Mouse (Mus musculus): Measurements from ENCODE around the gene 5730522E02Rik. TPM values are rescaled to one million over a fixed set of nuclear protein-coding genes. Genes with fewer than 3 reads are reported as not detected.

The 5730522E02Rik gene
- polyA plus RNA-seq, 1 experiment: not detected

- TF ChIP-seq TCF12 (IDR thresholded peaks at IDR 0.05; ENCODE audit: insufficient read depth, poor library complexity, severe bottlenecking): no peak
- TF ChIP-seq POLR2AphosphoS2 (IDR thresholded peaks at IDR 0.05; ENCODE audit: insufficient read length, low read depth): no peak
- TF ChIP-seq MYOG (IDR thresholded peaks at IDR 0.05; ENCODE audit: control insufficient read depth in 1 of 3, insufficient read depth in 1 of 3, insufficient read length in 2 of 3, low read depth in 2 of 3): no peak
- TF ChIP-seq SRF (IDR thresholded peaks at IDR 0.05; ENCODE audit: control insufficient read depth, insufficient read length, low read depth): no peak
- no peak for TF ChIP-seq TCF3 (IDR thresholded peaks at IDR 0.05; ENCODE audit: insufficient read length, low read depth)
- TF ChIP-seq MYOD1 (IDR thresholded peaks at IDR 0.05; ENCODE audit: control insufficient read depth in 1 of 3, insufficient read length in 2 of 3, low read depth in 2 of 3): no peak
- TF ChIP-seq MAX (IDR thresholded peaks at IDR 0.05; ENCODE audit: low read depth): no peak
- TF ChIP-seq CEBPB (IDR thresholded peaks at IDR 0.05; ENCODE audit: insufficient read depth, poor library complexity, severe bottlenecking): no peak
- Histone ChIP-seq H3K4me3 (no peak overlapping the region), H3ac (ENCODE audit: control insufficient read depth, insufficient read length) (no peak overlapping the region), H3K4me2 (ENCODE audit: low read depth) (no peak overlapping the region), H3K27me3 (ENCODE audit: control insufficient read depth, insufficient read depth, insufficient read length) (no peaks in the 10 kb centered on the region), H3K79me2 (ENCODE audit: control insufficient read depth, insufficient read depth) (no peaks in the 10 kb centered on the region), H3K36me3 (ENCODE audit: control insufficient read depth, insufficient read depth) (no peaks in the 10 kb centered on the region)
These were observed 536.4 kb downstream of the 5730522E02Rik start for GRCm38 (mm10) chr11:25674194-25674593.

GRCm38 (mm10) chr11:25670018-25670417 is 540.5 kb downstream of the 5730522E02Rik start:
- no peaks in the 10 kb centered on the region for H3K27me3 ChIP-seq (ENCODE audit: control insufficient read depth, insufficient read depth, insufficient read length)
- TF ChIP-seq MYOG (IDR thresholded peaks at IDR 0.05; ENCODE audit: control insufficient read depth in 1 of 3, insufficient read depth in 1 of 3, insufficient read length in 2 of 3, low read depth in 2 of 3) (no peak), TCF12 (IDR thresholded peaks at IDR 0.05; ENCODE audit: insufficient read depth, poor library complexity, severe bottlenecking) (no peak), MYOD1 (IDR thresholded peaks at IDR 0.05; ENCODE audit: control insufficient read depth in 1 of 3, insufficient read length in 2 of 3, low read depth in 2 of 3) (no peak), POLR2A (IDR thresholded peaks at IDR 0.05; ENCODE audit: insufficient read length, low read depth) (no peak), SRF (IDR thresholded peaks at IDR 0.05; ENCODE audit: control insufficient read depth, insufficient read length, low read depth) (no peak), E2F4 (IDR thresholded peaks at IDR 0.05; ENCODE audit: insufficient read depth) (no peak), TCF3 (IDR thresholded peaks at IDR 0.05; ENCODE audit: insufficient read length, low read depth) (no peak), USF1 (IDR thresholded peaks at IDR 0.05; ENCODE audit: low read depth) (no peak)
- no peak overlapping the region for H3K4me2 ChIP-seq (ENCODE audit: low read depth)
- H3K4me3 ChIP-seq: no peak overlapping the region
- no peak overlapping the region for H3ac ChIP-seq (ENCODE audit: control insufficient read depth, insufficient read length)
- no peaks in the 10 kb centered on the region for H3K36me3 ChIP-seq (ENCODE audit: control insufficient read depth, insufficient read depth)
- H3K79me2 ChIP-seq (ENCODE audit: control insufficient read depth, insufficient read depth): no peaks in the 10 kb centered on the region

DNA sequence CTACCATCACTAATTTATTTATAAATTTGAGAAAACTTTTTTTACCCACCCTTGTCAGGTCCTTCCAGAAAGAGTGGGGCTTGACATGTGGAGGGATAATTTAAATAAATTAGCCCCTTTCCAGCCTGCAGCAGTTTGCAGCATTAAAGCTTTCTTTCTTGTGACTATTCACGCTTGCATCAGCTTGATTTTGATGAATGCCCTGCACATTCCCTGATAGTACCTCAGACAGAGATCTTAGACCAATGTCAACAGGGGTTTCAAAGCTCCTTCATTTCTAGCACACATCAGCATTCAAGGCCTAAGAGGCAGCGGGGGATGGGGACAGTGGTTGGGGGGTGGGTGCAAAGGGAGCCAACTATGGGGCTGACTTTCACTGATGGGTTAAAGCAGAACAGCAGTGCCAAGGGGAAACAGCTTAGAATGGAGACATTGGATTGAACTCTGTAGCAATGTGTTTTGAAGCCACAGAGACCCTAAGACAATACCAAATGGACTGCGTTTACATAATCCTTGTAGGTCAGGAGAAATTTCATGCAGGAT is 545.9 kb downstream of the 5730522E02Rik start:
- Histone ChIP-seq H3K36me3 (ENCODE audit: control insufficient read depth, insufficient read depth) (no peaks in the 10 kb centered on the region), H3ac (ENCODE audit: control insufficient read depth, insufficient read length) (no peak overlapping the region), H3K4me3 (no peak overlapping the region), H3K4me2 (ENCODE audit: low read depth) (no peak overlapping the region), H3K79me2 (ENCODE audit: control insufficient read depth, insufficient read depth) (no peaks in the 10 kb centered on the region), H3K27me3 (ENCODE audit: control insufficient read depth, insufficient read depth, insufficient read length) (no peaks in the 10 kb centered on the region)
- TF ChIP-seq MAX (IDR thresholded peaks at IDR 0.05; ENCODE audit: low read depth) (no peak), TCF3 (IDR thresholded peaks at IDR 0.05; ENCODE audit: insufficient read length, low read depth) (no peak), REST (IDR thresholded peaks at IDR 0.05; ENCODE audit: insufficient read depth, insufficient read length) (no peak), CEBPB (IDR thresholded peaks at IDR 0.05; ENCODE audit: insufficient read depth, poor library complexity, severe bottlenecking) (no peak), USF1 (IDR thresholded peaks at IDR 0.05; ENCODE audit: low read depth) (no peak), SRF (IDR thresholded peaks at IDR 0.05; ENCODE audit: control insufficient read depth, insufficient read length, low read depth) (no peak), MYOG (IDR thresholded peaks at IDR 0.05; ENCODE audit: control insufficient read depth in 1 of 3, insufficient read depth in 1 of 3, insufficient read length in 2 of 3, low read depth in 2 of 3) (no peak), MYOD1 (IDR thresholded peaks at IDR 0.05; ENCODE audit: control insufficient read depth in 1 of 3, insufficient read length in 2 of 3, low read depth in 2 of 3) (no peak), POLR2A (IDR thresholded peaks at IDR 0.05; ENCODE audit: insufficient read length, low read depth) (no peak), E2F4 (IDR thresholded peaks at IDR 0.05; ENCODE audit: insufficient read depth) (no peak), TCF12 (IDR thresholded peaks at IDR 0.05; ENCODE audit: insufficient read depth, poor library complexity, severe bottlenecking) (no peak), POLR2AphosphoS2 (IDR thresholded peaks at IDR 0.05; ENCODE audit: insufficient read length, low read depth) (no peak)

DNA sequence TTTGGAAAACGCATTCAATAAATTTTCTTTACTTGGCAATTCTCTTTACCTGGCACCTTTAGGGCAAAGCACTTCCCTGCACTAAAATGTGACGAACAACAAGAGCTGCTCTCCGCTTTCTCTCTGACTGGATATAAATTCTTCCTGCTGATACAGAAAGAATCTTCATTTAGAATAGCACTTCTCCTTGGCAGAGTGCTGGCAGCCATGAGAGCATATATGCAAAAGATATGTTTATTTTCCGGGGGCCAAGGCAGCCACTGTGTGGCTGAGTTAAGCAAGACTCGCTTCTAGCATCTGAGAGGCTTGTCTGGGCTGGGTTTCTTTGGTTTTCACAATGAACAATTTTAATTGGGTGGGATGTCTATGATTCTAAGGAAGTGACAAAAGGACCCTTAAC is 564.3 kb downstream of the 5730522E02Rik start:
- H3K27me3 ChIP-seq (ENCODE audit: control insufficient read depth, insufficient read depth, insufficient read length): no peaks in the 10 kb centered on the region
- no peak overlapping the region for H3K4me2 ChIP-seq (ENCODE audit: low read depth)
- no peak overlapping the region for H3K4me3 ChIP-seq
- no peaks in the 10 kb centered on the region for H3K36me3 ChIP-seq (ENCODE audit: control insufficient read depth, insufficient read depth)
- TF ChIP-seq E2F4 (IDR thresholded peaks at IDR 0.05; ENCODE audit: insufficient read depth): no peak
- no peak for TF ChIP-seq POLR2A (IDR thresholded peaks at IDR 0.05; ENCODE audit: insufficient read length, low read depth)
- no peak for TF ChIP-seq MYOD1 (IDR thresholded peaks at IDR 0.05; ENCODE audit: control insufficient read depth in 1 of 3, insufficient read length in 2 of 3, low read depth in 2 of 3)
- H3ac ChIP-seq (ENCODE audit: control insufficient read depth, insufficient read length): no peak overlapping the region
- no peaks in the 10 kb centered on the region for H3K79me2 ChIP-seq (ENCODE audit: control insufficient read depth, insufficient read depth)

GRCm38 (mm10) chr11:25644767-25645622 is 565.6 kb downstream of the 5730522E02Rik start:
- H3K4me3 ChIP-seq: no peak overlapping the region
- no peaks in the 10 kb centered on the region for H3K36me3 ChIP-seq (ENCODE audit: control insufficient read depth, insufficient read depth)
- no peak for TF ChIP-seq MAX (IDR thresholded peaks at IDR 0.05; ENCODE audit: low read depth)
- TF ChIP-seq E2F4 (IDR thresholded peaks at IDR 0.05; ENCODE audit: insufficient read depth): no peak
- TF ChIP-seq REST (IDR thresholded peaks at IDR 0.05; ENCODE audit: insufficient read depth, insufficient read length): no peak
- TF ChIP-seq USF1 (IDR thresholded peaks at IDR 0.05; ENCODE audit: low read depth): no peak
- no peak for TF ChIP-seq TCF3 (IDR thresholded peaks at IDR 0.05; ENCODE audit: insufficient read length, low read depth)
- no peak for TF ChIP-seq MYOD1 (IDR thresholded peaks at IDR 0.05; ENCODE audit: control insufficient read depth in 1 of 3, insufficient read length in 2 of 3, low read depth in 2 of 3)
- H3K79me2 ChIP-seq (ENCODE audit: control insufficient read depth, insufficient read depth): no peaks in the 10 kb centered on the region
- no peak overlapping the region for H3K4me2 ChIP-seq (ENCODE audit: low read depth)
- H3ac ChIP-seq (ENCODE audit: control insufficient read depth, insufficient read length): no peak overlapping the region
- no peaks in the 10 kb centered on the region for H3K27me3 ChIP-seq (ENCODE audit: control insufficient read depth, insufficient read depth, insufficient read length)

All from myocyte (in vitro differentiated cells).